Mouse (Mus musculus): ENCODE measurements around the gene Fam170b.
A peak's percentile ranks its signal among the peaks of the same experiment; 100 is the strongest.

The Fam170b gene

GRCm38 (mm10) chr14:32833847-32834246 lies at the start of gene Fam170b:
Gene Fam170b, plus strand, starts transcription at chr14:32833962.
- DNase-seq (ENCODE audit: low spot score): no peak

- DNase-seq (ENCODE audit: low spot score): no peak
Observed at GRCm38 (mm10) chr14:32784130-32784747, 49.5 kb upstream of the Fam170b start.

- no peak for DNase-seq (ENCODE audit: low spot score)
Observed at GRCm38 (mm10) chr14:32784748-32785134, 49.0 kb upstream of the Fam170b start.

- DNase-seq (ENCODE audit: low spot score): peak; percentile 14
Observed at GRCm38 (mm10) chr14:32785556-32786130, 48.1 kb upstream of the Fam170b start, which contains the start of gene Tmem273. Gene Tmem273, plus strand, starts transcription at chr14:32785963.

DNA sequence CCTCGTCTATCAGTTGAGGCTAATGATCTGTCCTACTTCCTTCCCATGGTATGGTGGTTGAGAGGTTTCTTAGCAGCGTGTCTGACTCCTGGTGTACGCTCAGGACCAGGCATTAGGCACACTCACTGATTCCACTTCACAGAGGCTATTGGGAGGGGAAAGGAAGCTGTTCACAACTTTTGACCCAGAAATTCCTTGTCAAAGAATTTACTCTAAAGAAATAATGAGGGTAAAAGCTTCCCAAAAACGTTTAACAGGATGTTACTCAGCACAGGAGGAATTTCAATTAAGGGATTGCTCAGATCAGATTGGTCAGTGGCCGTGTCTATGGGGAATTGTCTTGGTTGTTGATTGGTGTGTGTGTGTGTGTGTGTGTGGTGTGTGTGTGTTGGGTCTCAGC lies 46.1 kb upstream of the Fam170b start:
- DNase-seq (ENCODE audit: low spot score): no peak

DNA sequence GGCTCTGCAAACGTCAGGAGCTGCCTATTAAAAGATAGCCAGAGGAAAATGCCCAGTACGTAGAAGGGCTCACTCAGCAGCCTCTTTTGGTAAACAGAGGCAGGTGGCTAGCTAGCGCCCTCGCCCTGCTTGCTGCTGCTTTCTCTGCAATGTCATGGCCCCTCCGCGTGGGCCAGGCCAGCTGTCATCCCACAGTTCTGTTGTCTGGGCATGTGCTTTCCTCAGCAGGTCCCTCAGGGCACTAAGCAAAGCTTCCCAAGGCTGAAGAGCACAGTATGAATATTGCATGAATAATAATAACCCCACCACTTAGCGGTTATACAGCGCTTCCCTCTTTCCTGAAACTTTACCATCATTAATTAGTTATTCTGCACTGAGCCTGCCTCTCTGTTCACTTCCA lies 37.4 kb upstream of the Fam170b start:
- no peak for DNase-seq (ENCODE audit: low spot score)

- no peak for DNase-seq (ENCODE audit: low spot score)
Observed at GRCm38 (mm10) chr14:32797803-32798202, 36.0 kb upstream of the Fam170b start.

DNA sequence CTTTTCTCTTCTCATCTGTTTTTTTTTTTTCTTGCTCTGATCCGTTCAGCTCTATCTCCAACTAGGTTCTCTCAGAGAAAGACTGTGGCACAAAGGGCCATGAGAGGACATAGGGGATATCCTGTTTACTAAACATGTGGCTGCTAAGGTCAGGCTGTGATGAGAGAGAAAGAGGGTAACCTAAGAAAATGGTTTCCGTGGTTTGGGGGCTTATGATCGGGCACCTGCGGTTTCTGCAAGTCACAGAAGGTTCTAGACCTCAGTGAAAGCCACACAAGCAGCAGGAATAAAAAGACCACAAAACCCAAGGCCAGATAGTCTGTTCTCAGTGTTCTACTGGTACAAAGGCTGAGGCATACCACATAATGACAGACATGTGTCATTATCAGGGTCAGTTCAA lies 35.4 kb upstream of the Fam170b start:
- DNase-seq (ENCODE audit: low spot score): no peak

DNA sequence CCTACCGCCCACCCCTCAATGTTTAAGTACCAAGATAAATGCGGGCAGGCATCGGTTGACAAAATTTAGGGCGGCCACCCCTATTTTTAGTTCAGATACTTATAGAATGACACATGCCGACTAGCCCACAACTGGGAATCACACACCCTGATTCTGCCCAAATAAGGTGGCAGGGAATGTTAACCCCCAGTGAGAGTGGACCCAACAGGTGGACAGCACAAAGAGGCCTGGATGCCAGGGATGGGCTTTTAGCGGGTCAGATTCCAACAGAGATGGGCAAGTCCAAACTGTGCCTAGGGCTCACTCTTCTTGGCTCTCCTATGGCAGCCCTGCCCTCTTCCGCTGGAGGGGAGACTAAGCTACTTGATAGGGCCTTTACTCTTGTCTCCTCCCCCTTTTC lies 33.7 kb upstream of the Fam170b start:
- no peak for DNase-seq (ENCODE audit: low spot score)

DNA sequence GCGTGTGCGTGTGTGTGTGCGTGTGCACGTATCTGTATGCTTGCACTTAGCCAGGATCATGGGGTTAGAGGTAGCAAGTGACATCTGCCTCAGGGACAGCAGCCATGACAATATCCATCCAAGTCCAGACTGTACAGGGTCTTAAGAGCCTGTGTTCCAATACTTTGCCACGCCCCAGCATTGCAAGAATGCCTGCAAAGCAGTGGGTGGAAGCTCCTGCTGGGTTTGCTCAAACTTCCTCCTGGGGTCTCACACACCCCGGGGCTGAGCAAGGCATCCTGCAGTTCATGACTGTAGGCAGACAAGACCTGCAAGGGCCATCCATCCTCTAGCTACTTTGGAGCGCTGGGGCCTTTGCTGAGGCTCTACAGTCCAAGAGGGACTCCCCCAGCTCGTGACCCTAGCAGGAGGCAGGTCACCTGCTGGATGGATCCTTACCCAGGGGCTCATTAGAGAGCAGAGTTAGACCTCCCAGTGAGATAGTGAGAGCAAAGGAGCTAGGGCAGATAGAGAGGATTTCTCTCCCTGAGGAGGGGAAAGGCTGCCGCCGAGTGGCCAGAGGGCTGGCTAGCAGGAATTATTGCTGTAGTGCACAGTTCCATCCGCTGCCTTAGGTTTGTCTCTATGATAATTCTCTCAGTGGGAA lies 32.6 kb upstream of the Fam170b start:
- no peak for DNase-seq (ENCODE audit: low spot score)

GRCm38 (mm10) chr14:32801662-32802024 lies 32.1 kb upstream of the Fam170b start:
- DNase-seq (ENCODE audit: low spot score): no peak

DNA sequence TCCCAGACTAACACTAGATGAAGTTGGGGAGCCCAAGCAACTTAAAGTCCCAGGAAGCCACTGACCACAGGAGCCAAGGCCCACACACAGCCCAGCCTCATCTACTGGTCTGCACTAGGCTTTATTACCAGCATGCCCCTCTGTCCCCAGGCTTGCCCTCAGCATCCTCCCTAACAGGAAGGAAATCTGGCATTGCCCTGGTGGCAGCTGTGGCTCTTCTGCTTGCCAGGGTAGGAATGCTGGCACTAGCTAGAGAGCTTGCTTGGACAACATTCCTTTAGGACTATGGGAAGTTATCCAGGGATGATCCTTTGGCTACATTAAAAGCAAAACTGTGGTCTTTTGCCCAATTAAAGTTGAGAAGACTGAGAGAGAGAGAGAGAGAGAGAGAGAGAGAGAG lies 23.7 kb upstream of the Fam170b start:
- DNase-seq (ENCODE audit: low spot score): no peak

- peak; percentile 12 for DNase-seq (ENCODE audit: low spot score)
Observed at GRCm38 (mm10) chr14:32812429-32812828, 21.3 kb upstream of the Fam170b start.

DNA sequence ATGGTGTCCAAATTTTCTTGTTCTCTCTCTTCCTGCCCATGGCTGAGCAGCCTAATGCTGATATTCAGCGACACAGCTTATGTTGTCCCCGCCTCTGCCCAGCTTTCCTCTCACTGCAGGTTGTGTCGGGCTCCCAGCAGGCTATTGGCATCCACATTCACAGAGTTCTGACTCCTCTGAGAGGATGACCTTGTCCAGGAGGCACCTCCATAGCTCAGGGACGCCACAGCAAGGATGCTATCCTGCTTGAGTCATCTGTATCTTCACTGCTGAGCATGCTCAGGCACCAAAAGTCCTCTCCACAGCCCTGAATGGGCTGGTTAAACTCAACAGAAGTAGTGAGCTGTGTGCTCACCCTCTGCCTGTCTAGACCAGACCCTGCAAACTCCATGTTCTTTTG lies 18.8 kb upstream of the Fam170b start:
- no peak for DNase-seq (ENCODE audit: low spot score)

- DNase-seq (ENCODE audit: low spot score): no peak
Observed at GRCm38 (mm10) chr14:32816533-32816932, 17.2 kb upstream of the Fam170b start.

- no peak for DNase-seq (ENCODE audit: low spot score)
Observed at GRCm38 (mm10) chr14:32817258-32817657, 16.5 kb upstream of the Fam170b start.

- no peak for DNase-seq (ENCODE audit: low spot score)
Observed at GRCm38 (mm10) chr14:32819297-32819696, 14.5 kb upstream of the Fam170b start.

GRCm38 (mm10) chr14:32822812-32823211 lies 10.9 kb upstream of the Fam170b start:
- DNase-seq (ENCODE audit: low spot score): no peak

GRCm38 (mm10) chr14:32823861-32824260 lies 9.9 kb upstream of the Fam170b start:
- DNase-seq (ENCODE audit: low spot score): no peak

DNA sequence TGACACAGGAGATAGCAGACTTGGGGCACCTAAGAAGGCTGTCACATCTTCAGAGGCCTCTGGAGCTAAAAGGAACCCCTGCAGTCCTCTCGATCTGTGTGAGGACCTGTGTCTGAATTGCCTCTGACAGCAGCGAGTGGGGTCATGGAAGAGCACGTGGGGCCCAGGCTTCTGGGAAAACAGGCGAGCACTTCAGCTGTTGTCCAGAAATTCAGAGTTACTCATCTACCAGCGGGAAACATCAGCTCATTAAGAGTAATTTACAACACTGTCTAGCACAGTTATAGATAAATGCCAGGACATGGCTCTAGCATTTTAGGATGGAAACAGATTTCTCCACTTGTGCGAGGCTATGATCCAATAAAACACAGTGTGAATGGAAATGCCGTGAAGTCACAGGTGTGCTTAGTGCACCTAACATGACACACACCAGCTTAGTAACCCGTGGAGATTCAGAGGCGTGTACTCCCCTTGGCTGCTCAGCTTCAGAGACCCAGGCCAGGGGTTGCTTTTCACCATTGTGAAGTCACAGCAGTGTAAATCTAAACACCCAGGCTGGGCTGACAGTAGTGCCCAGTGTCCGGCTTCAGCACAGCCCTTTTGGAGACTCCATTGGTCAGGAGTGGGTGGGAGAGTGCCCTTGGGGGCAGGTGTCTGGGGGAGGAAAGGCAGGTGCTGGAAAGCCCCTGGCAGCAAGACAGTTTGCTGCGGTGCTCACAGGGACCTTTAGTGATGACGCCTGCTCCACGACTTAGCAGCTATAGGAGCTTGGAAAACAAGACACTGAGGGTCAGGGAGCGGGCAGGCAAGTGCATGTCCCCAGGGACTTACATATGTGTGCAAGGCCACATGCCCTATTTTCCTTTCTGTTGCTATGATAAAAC lies 9.3 kb upstream of the Fam170b start:
- no peak for DNase-seq (ENCODE audit: low spot score)

DNA sequence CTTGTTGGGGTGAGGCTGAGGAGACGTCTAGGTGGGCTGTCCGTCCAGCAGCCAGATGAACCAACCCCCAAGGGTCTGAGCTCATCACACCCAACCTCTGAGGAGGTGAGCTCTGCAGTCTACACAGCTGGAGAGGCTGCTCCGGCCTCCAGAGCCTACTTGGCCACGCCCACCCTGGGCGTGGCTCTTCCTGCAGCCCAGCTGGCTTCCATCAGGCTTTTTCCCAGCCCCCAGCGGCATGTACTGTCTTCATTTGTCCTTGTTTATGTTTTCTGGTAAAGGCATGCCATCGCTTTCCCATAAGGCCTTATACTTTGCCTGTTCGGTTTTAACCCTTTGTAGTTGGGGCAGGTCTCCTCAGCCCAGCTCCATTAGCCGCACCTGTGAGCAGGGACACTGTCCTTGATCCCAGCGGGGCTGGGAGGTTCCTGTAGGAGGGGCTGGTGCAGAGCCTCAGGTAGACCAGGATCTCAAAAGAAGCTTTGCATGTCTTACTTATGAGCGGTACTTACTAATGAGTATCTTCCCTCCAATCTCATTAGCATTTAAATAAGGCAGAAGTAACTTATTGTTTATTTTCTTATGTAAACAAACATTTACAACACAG lies 8.2 kb upstream of the Fam170b start:
- no peak for DNase-seq (ENCODE audit: low spot score)

- DNase-seq (ENCODE audit: low spot score): no peak
Observed at GRCm38 (mm10) chr14:32827165-32827564, 6.6 kb upstream of the Fam170b start.
